Mouse (Mus musculus) lung, postnatal 0 days (tissue): ENCODE data around the gene Tmem145.

Experiments used
- CTCF ChIP-seq: IDR thresholded peaks from 2 replicates; pipeline ENCODE4 v1.5.1; 2016; ENCODE audit warnings: antibody characterized with exemption, mild to moderate bottlenecking
- EP300 ChIP-seq: IDR thresholded peaks from 2 replicates; pipeline ENCODE4 v1.6.1; 2016; ENCODE audit warnings: antibody characterized with exemption, mild to moderate bottlenecking, control low read depth

GRCm38 (mm10) chr7:25279861-25280791 is 25.8 kb upstream of the Tmem145 start:
- TF ChIP-seq CTCF = peak; percentile 5; the same call in 1 of the 2 replicates
- TF ChIP-seq EP300 = peak; percentile 96
